Mouse (Mus musculus): ENCODE measurements around the gene Atp6v0c.

Atp6v0c gene

DNA sequence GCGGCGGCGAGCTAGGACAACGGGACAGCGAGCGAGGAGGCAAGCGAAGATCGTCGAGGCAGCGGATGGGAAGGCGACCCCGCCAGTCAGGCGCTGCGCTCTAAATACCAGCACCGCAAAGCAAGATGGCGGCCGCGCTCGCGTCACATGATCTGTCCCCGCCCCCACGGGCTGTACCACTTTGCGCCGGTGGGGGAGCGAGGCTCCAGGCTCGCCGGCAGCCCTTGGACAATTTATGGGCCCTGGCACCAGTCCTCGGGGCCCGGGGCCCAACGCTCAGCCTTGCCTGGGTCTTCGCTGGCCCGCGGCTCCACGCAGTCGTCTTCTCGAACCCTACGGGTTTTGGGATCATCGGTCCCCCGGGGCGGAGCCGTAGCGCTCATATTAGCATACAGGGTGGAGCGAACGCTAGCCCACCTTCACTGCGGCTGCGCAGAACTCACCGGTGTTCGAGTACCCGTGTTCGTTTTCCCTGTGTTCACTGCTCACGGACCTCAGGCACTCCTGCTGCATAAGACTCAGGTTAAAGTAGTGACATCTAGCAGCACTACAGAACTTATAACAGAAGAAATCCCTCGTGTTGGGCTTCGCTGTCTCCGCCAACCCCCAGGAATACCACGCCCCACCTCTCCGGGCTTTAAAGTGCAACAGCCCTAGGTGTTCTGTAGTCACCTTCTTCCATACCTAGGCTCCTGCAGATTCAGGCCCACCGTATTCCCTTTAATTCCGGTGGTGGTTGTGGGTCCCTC lies at the start of gene Atp6v0c:
Atp6v0c (minus strand) TSS at position 386 of the 749 bp plus-strand sequence.
- DNase-seq (ENCODE audit: low spot score in 2 of 2) = peak; percentile 90 to 93

DNA sequence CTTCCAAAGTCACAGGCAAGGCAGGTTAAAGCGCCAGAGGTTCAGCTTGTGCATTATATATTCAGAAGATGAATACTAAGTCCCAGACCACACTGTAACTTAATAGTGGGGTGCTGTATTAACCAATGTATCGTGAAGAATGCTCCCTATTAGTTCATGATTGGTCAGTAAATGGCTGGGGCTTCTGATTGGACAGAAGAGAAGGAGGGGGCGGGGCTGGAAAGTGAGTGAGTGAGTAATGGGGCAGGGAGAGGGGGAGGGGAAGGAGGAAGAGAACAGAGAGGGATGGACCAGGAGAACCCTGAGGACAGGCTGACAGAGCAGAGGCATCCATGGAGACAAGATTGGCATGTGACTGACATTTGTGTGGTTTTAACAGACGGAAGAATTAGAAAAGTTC lies 47.3 kb upstream of the Atp6v0c start:
- no peak for DNase-seq (ENCODE audit: low spot score in 2 of 2)

DNA sequence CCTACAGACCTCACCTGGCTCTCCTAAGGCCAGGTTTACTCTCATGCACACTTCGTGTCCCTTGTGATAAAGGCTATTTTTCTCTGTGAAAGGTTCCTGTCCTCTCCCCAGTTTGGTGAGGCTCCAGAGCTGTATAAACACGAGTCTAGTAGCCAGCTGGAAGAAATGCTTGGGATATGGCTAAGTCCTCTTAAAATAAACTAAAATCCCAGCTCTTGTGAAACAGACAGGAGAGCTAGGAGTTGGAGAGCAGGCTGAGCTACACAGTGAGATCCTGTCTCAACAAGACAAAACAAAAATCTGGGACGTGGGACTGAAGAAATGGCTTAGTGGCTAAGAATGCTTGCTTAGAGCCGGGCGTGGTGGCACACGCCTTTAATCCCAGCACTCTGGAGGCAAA lies 43.7 kb upstream of the Atp6v0c start:
- DNase-seq (ENCODE audit: low spot score in 2 of 2) = no peak

DNA sequence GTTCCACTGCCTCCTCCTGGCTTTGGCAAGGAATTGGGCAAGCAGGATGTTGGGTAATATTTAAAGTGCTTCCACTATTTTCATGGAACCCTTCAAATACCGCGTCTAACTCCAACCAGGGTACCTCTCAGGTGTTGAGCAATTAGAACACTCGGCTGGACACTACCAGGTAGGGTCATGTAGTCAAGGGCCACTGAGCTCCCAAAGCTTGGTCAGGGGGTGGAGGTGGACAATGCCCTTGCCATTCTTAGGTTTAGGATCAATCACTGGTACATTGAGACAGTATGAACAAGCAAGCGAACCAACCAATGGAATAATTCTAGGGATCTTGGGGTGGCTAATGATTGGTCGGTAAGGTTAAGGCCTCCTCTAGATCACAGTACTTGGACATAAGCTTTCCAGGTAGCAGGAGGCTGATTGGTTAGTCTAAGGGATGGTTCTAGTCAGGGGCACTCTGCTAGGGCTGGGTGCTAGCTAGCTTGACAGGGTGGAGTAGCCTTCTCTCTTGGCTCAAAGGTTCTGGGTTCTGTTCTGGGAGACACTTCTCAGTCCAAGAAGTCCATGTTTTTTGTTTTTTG lies 43.0 kb upstream of the Atp6v0c start:
- no peak for DNase-seq (ENCODE audit: low spot score in 2 of 2)

DNA sequence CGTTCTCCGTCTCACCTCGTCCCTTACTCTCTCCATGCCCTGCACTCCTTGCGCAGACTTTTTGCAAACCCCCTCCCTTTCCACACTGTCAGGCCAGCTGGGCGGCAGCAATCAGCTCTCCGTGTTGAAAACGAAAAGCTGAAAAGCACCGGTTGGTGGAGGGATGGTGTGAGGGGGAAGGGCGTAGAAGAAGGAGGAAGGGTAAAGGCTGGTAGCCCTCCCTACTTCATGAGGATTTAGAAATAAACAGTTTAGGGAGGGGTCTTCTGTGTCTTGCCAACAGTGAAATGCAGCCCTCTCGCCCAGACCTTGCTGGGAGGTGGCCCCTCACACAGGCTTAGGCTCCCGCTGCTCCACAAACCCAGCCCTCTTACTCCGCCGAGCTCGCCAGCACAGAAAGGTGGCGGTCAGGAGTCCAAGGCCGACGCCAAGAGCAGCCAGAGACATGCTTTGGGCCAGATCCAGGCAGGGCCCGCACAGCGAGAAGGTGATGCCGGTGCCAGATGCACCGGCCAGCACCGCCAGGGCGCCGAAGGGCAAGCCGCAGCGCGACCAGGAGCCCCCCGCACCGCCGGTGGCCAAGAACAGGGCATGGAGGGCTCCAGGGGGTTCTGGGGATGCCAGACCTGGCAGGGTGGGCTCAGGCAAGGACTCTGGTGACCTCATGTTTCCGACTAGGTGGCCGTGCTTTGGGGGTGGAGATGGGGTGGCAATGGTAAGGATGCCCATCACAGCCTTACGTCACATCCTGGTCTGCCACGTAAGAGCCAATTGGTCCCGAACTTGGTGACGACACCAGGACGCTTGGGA lies 42.3 kb upstream of the Atp6v0c start:
- peak; percentile 54 to 61 for DNase-seq (ENCODE audit: low spot score in 2 of 2)

DNA sequence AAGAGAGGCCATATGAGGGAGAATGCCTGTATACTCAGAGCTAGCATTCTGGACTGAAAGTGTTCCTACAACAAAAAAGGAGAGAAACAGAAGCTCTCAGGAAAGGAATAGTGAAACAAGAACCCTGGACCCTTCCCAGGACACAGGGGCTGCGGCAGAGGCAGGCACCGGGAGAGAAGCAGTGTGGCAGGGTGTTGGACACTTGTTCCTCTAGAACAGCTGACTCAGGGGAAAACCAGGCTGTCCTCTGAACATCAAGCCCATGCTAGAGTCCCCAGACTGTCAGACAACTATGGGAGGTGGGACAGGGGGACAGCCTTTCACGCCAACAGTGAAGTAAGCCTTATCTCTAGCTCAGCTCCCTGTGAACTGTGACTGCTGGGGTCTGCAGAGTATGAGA lies 41.1 kb upstream of the Atp6v0c start:
- no peak for DNase-seq (ENCODE audit: low spot score in 2 of 2)

DNA sequence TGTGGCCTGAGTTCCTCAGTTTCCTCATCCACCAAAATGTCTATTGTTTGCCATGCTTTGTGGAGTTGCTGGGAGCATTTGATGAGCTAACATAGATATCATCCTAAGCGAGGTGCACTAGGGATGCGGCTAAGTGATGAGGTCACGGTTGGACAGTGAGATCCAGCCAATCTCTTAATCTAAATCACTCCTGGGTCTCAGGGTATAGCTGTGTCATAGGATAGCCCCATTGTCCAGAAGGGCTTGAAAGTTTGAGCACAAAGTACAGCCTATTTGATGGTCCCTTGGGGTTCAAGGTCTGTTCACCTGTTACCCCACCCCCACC lies 40.4 kb upstream of the Atp6v0c start:
- no peak for DNase-seq (ENCODE audit: low spot score in 2 of 2)

DNA sequence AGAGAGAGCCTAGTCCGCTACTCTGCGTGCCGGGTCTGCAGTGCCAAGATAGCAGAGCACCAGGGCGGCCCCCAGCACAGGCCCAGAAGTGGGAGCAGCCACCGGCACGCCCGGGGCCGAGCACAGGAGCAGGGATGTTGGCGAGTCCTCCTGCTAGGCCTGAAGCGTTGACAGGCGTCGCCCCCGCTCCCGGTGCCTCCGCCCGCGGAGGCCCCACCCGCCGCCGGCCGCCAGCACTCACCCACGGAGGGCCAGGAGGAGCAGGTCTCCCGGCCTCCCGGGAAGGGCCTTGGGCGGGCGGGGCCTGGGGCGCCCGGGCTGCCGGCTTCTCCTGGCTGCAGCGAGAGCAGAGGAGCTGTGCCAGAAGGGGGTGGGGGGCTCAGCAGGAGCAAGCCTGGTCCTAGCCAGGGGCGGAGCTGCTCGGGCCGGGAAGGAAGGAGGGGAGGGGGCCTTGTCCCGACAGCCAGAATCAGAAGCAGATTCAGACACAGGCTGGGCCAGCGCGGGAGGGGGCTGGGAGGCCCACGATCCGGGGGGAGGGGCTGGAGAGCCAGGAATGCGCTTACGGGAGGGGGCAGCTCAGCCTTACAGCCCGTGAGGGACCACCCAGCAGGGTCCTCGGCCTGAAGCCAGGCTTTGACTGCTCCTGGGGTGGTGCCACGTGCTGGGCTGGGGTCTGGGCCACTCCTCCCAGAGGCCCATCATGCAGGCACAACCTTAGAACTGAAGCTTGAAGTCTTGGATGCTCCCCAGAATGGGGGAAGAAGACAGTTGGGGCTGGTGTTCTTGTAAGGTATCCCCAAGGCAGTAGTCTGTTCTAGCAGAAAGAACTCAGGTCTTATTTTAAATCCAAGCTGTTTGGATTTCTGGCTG lies 39.8 kb upstream of the Atp6v0c start, which contains the start of gene Ntn3:
Ntn3 (minus strand) TSS at position 489 of the 873 bp plus-strand sequence.
- DNase-seq (ENCODE audit: low spot score in 2 of 2) = peak; percentile 70 to 78

DNA sequence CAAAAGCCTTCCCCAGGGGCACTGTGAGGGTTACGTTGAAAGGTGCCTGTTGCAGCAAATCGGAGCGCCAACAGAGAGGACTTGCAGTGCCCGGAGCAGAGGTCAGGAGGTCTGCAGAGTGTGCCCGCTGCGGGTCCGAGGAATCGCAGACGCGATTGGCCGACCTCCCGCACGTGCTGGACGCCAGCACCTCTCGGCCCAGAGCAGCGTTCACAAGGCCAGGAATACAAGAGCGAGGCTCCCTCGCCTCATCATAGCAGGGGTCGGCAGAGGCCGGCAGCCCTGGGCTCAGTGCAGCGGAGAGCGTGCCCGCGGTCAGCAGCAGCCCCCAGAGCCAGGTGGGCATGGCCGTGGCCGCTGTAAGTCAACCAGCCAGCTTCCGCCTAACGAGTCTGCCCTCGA lies 39.1 kb upstream of the Atp6v0c start:
- DNase-seq (ENCODE audit: low spot score in 2 of 2) = no peak

DNA sequence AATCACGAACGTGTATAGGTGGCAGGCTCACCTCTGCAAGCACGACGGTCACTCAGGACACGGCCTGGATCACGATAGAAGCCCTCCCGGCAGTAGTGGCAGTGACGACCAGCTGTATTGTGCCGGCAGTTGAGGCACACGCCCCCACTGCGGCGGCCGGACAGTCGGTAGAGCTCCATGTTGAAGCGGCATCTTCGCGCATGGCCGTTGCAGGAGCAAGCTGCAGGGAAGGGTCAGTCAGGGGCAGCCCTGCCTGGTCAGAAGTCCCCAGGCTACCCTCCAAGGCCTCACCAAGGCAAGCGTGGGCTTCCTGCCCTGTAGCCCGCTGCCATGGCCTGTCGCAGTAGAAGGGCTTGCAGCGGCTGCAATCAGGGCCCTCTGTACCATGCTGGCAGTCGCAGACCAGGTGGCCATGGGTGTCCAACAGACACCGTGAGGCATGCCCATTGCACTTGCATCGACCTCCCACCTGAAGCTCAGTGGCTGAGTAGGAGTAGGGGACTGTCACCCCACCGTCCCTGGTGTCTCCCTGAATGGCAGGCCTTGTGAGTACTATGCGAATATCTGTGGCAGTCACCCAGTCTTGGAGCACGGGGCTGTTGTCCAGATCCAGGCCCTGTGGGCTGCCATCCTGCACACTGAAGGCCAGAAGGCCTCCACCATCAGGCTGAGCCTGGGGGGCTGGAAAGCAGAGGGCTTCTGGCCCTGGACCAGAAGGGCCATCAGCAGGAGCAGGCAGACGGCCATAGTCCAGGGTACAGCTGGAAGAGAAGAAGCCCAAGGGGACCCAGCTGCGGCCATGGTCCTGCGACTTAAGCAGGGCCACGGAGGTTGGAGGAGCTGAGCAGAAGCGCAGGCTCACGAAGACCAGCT lies 38.5 kb upstream of the Atp6v0c start:
- DNase-seq (ENCODE audit: low spot score in 2 of 2) = peak in 1 of 2 experiments; percentile 56

DNA sequence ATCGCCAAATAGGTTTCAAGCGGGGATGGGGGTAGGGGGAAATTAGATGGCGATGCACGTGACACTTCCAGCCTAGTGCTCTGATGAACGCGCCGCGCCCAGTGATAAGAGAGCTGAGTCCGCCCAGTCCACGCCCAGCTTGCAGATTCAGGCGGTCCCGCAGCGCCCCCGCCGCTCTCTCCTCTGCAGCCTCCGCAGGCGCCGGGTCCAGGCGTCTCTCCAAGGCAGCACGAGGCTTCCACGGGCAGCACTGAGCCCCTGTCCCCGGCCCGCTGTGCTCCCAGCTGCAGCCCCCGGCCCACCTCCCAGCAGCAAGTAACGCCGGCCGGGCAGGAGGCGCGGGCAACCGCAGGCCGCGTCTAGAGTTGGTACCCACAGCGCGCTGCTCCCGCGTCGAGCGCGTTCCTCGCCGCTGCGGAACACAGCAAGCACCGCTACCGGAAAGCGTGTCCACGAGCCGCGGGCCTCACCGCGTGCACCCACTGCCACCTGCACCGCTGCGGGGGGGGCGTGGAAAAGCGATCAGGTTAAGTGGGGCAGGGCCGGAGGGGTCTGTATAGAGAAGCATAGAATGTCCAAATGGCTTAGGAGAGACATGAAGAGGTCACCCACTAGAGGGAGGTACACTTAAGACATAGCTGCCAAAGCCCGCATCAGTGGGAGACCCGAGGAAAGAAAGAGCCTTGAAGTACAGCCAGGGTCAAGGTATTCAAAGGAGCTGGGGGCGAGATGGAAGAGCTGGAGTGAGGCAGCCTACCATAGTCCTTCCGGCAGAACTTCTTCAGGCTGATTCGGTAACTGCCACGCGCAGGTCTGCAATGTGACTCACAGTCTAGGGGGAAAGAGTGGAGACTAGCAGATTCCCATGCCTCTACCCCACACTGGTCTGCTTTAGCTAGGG lies 37.2 kb upstream of the Atp6v0c start:
- peak in 1 of 2 experiments; percentile 55 for DNase-seq (ENCODE audit: low spot score in 2 of 2)

DNA sequence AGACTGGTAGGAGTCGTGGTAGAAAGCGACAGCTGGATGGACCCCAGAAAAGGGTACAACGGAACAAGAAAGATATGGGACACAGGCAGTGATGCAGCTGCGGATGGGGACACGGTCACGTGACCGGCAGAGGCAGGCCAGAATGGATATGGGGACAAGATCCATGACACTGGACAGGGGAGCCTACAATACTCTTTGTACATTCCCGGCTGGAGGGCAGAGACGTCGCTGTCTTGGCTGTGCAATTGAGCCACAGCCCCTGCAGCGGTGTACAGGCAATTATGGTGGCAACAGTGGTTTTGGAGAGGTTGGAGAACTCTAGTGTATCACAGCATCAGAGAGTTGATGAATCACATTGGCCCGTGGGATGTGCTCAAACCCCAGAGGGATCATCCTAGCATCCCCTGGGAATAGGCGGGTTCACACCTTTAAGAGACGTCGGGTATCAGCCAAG lies 36.4 kb upstream of the Atp6v0c start:
- no peak for DNase-seq (ENCODE audit: low spot score in 2 of 2)

DNA sequence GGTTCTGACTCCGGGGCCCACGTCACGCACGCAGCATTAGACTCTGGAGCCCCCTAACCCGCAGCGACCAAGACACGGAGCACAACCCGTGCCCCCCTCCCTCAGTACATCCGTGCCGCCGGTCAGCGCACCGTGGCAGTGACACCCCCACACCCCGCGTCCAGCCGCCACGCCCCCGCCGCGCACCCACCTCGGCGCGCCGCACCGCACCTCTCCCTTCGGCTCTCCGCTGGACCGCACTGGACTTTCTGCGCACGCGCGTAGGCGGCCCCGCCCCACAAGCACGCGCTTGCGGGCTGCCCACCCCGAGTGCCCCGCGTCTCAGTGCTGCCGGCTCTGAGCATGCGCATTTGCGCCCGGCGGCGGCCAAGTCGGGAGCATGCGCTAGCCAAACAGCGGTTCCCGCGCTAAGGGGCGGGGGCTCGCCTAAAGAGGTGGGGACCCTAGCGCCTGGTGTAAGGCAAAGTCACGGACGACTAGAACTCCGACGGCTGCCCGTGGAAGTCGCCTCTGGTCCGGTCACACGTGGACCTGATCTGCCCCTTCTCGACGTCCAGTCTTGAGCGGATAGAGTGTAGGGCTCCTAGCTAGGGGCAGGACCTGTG lies 35.9 kb upstream of the Atp6v0c start, which contains the start of gene Tbc1d24:
Tbc1d24 (minus strand) TSS at position 279 of the 605 bp plus-strand sequence.
- peak; percentile 89 to 92 for DNase-seq (ENCODE audit: low spot score in 2 of 2)

DNA sequence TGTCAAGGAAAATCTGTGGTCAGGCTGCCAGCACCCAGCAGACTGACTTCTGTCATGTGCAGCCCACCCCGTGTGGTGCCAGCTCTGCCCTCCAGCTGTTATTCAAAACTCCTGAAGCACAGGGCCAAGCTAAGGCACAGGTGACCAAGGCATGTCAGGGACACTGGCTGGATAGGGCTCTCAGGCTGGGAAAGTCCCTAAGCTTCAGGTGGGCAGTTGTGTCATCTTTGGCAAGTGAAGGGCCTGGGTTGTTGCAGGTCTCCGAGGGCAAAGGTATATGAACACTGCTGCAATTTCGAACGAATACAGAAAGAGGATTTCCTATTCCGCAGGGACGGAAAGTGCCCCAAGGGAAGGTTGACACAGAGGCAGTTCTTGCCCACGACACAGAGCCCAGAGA lies 35.3 kb upstream of the Atp6v0c start:
- DNase-seq (ENCODE audit: low spot score in 2 of 2) = no peak

DNA sequence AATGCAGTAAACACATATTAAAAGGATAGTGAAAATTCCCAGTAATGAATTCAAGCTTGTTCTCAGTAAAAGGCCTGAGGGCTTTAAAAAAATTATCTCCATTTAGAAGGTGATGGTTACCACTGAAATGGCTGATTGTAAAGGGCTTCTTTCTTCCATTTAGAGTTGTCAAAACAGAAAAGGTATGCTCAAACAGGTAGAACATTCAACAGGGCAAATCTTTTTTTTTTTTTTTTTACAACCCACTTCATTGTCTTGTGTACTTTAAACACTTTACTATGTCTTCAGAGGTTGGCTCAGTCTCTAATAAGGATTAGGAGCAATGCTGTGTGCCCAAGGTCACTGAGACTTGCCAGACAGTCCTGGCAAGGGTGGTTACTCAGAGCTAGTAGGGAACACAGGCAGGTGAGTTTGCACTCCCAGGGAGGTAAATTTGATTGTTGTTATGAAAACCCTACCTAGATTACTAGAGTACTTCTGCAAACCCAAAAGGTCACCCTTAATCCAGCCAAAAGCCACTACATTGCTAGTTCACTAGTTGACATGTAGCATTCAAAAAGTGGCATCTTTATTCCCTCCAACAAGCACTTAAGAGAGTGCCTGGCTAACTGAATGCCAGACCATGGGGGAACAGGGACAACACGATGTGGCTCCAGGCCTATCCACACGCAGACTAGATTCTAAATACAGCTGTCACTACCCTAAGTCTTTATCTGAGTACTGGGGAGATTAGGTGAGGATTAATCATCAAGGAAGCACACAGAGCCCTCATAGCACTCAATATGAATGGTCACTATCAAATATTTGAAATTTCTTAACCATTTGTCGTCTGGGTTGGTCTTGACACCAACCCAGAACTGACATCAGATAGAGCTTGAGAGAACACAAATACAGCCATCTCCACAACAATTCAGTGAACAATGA lies 34.4 kb upstream of the Atp6v0c start:
- no peak for DNase-seq (ENCODE audit: low spot score in 2 of 2)

DNA sequence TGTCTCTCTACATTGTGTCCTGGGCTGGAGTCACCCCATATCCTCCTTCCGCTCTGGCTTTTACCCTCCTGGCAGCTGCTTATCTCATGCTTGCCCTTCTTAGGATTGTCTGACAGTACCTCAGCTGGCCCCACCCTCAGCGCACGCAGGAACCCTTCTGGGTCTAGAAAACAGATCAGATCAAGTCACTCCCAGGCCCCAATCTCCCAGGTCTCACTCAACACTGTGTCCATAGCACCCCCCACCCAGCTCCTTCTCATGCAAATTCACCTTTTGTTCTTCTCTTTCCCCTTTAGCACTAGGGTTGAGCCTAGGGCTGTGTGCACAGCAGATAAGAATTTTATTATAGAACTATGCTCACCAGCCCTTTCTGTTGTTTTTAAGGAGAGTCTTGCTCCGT lies 33.6 kb upstream of the Atp6v0c start:
- DNase-seq (ENCODE audit: low spot score in 2 of 2) = no peak

DNA sequence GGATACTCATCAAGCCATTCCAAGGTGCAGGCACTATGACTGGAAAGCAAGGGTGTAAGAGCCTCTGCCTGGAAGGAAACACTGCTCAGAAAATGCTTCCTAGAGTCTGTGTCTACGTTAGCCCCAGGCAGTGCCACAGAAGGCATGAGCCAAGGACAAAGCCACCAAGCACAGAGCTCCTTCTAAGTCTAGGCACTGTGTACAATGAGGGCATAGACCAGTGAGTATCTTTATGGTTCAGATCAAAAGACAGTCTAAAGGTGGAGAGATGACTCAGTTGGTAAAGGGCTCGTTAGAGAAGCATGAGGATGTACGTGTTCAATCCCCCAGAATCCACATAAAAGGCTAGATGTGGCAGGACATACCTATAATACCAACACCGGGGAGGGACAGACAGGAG lies 31.6 kb upstream of the Atp6v0c start:
- no peak for DNase-seq (ENCODE audit: low spot score in 2 of 2)

DNA sequence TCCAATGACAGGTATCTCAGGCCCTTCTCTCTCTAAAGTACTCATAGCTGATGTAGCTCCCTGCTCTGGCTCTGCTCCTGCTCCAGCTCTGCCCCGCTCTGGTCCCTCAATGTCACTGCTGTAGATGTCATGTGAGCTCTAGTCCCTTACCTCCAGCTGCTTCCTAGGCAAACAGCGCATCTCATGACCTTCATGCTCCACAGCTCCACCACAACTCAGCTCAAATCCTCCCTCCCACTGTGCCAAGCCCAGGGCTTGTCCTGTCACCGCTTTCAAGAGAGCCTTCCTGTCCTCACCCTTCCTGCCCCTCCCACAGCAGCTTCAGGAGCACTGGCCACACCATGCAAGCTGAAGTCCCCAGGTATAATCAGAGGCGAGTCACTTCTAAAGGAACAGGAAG lies 30.2 kb upstream of the Atp6v0c start:
- no peak for DNase-seq (ENCODE audit: low spot score in 2 of 2)
